Mouse (Mus musculus) brain, embryonic 14.5 days (tissue): Measurements from ENCODE around the gene Gpr143.

Source experiments
- CTCF ChIP-seq: fragments of 200-500 bp; IDR thresholded peaks from 2 replicates; pipeline ENCODE4 v1.5.1; 2012; ENCODE audit warnings: inconsistent platforms, mild to moderate bottlenecking, moderate library complexity, borderline replicate concordance; ENCODE audit not compliant: insufficient read depth, insufficient read length; ENCODE audit errors: extremely low read depth
- POLR2A ChIP-seq: fragments of 200-500 bp; IDR thresholded peaks from 2 replicates; pipeline ENCODE4 v1.6.1; 2012; ENCODE audit warnings: mild to moderate bottlenecking, inconsistent platforms, borderline replicate concordance; ENCODE audit not compliant: poor library complexity, insufficient read depth, insufficient read length, severe bottlenecking; ENCODE audit errors: extremely low read depth

- TF ChIP-seq CTCF (no peak), POLR2A (no peak)
These were observed 25.9 kb upstream of the Gpr143 start for GRCm38 (mm10) chrX:152755819-152756218.
